Mouse (Mus musculus): ENCODE results near the gene Chchd10. TPM values are rescaled to one million over a fixed set of nuclear protein-coding genes. Genes with fewer than 3 reads are reported as not detected.

Gene Chchd10
- polyA plus RNA-seq, 1 experiment: 1,587 TPM

DNA sequence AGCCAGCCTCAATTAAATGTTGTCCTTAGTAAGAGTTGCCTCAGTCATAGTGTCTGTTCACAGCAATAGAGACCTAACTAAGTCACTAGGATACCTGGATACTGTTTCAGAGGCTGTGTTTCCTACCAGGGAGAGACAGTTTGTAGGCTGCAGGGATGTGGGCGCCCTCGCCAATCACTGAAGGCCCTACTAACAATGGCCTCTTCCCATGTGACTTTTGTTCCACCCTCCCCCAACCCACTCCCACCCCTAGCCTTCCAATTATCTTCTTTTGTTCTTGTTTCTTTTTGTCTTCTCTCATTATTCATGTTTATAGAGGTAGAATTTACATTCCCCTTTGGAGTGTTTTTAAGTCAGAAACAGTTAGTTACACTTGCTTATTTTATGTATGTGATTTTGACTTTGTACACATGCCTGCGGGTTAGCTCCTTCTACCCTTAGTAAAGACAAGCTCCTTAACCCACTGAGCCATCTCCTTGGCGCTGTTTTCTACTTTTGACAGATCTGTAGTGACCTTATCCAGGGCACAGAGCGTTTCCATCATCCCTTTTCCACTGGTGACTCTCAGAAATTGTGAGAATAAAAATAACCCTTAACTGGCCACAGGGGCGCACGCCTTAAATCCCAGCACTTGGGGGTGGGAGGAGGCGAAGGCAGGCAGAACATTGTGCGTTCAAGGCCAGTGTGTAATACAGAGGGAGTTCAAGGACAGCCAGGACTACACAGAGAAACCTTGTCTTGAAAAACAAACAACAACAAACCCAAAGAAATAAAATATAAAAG lies 8.3 kb downstream of the Chchd10 start:
- H3K36me3 ChIP-seq (ENCODE audit: control insufficient read depth, insufficient read depth, low read length): no peaks in the 10 kb centered on the region
- WGBS: 82% methylated on average over 9 of the region's 9 CpGs
- TF ChIP-seq POLR2A (IDR thresholded peaks at IDR 0.05; ENCODE audit: low read depth, low read length) (no peak), CTCF (conservative IDR thresholded peaks at IDR 0.05; ENCODE audit: insufficient read depth, insufficient read length, low read depth, low read length) (no peak)
- H3K27ac ChIP-seq (ENCODE audit: insufficient read depth, low read depth, low read length): no peak overlapping the region
- no peak overlapping the region for H3K4me3 ChIP-seq (ENCODE audit: insufficient read depth, low read depth, low read length)
- H3K4me1 ChIP-seq (ENCODE audit: control insufficient read depth, insufficient read depth, low read length): no peaks in the 10 kb centered on the region; the same call in 1 of the 2 replicates
- no peak for DNase-seq
- no peaks in the 10 kb centered on the region for H3K27me3 ChIP-seq (replicated peaks; ENCODE audit: control insufficient read depth, insufficient read depth, low read length)

DNA sequence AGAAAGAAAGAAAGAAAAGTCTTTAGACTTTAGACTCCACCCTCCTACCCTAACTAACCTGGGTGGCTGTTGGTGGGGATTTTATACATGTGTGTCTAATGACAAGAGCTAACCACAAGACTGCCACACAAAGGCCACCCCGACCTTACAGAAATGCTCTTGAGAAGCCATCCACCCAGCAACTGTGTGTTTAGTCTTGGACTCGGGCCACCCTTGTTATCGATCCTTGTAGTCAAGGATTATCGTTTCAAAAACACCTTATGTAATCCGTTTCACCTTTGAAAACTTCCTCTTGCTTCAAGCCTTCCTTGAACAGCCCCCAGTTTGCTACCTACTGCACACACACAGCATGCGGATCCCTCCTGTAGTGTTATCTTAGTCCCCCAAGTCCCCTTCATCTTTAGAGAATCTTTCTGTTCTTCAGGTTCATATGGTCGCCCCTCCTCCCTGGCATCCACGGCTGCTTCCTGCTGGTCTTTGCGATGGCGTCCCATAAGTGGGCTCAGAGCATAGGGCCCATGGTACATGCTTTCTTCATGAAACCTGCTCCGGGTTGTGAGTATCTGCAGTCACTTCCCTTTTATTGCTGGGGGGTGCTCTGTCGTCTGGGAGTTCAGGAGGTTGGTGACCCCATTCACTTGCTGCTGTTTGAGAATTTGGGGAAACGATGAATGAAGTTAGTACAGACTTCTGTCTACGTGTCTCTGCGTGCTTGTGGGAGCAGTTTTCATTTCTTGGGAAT lies 10.0 kb downstream of the Chchd10 start, which contains the start of gene Vpreb3:
Gene Vpreb3, plus strand, starts transcription at position 322 of the 742 bp plus-strand sequence.
- Histone ChIP-seq H3K27ac (ENCODE audit: insufficient read depth, low read depth, low read length) (peak within 1 kb of the TSS; percentile 75), H3K27me3 (replicated peaks; ENCODE audit: control insufficient read depth, insufficient read depth, low read length) (no peaks in the 10 kb centered on the region), H3K4me1 (ENCODE audit: control insufficient read depth, insufficient read depth, low read length) (no peaks in the 10 kb centered on the region), H3K36me3 (ENCODE audit: control insufficient read depth, insufficient read depth, low read length) (no peaks in the 10 kb centered on the region), H3K4me3 (ENCODE audit: insufficient read depth, low read depth, low read length) (no peak within 1 kb of the TSS)
- no peak for DNase-seq
- 83% methylated on average over 15 of the region's 15 CpGs for WGBS
- no peak for TF ChIP-seq CTCF (conservative IDR thresholded peaks at IDR 0.05; ENCODE audit: insufficient read depth, insufficient read length, low read depth, low read length)
- TF ChIP-seq POLR2A (IDR thresholded peaks at IDR 0.05; ENCODE audit: low read depth, low read length): no peak

DNA sequence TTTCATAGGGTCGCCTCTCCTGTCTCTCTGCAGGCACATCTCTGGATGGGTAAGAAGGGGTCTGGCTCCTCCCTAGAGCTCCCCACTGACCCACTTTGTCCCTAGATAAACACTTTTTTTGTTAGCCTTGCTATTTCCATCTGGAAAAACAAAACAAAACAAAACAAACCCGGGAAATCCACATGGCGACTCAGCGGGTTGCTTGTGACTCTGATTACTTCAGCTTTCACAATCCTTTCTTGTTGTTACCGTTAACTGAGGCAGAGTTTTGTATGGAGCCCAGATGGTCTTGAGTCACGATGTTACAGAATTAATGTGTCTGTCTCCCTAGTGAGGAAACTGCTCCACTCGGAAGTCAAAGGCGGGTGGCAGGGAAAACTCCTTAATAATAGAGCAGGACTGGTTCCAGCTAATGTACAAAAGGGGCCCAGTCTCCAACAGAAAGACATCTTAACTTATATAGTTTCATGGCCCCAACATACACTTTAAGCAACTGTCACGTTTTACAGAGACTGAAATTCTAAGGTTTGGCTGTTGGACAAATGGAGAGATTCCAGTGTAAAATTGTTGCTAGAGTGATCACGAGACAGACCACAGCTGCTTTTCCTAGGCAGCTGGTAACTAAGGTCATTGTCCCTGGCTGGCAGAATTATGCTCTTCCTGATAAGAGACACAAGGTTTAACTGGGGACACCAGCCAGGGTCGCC lies 11.3 kb downstream of the Chchd10 start:
- TF ChIP-seq POLR2A (IDR thresholded peaks at IDR 0.05; ENCODE audit: low read depth, low read length): no peak
- no peak for TF ChIP-seq CTCF (conservative IDR thresholded peaks at IDR 0.05; ENCODE audit: insufficient read depth, insufficient read length, low read depth, low read length)
- Histone ChIP-seq H3K4me1 (ENCODE audit: control insufficient read depth, insufficient read depth, low read length) (no peaks in the 10 kb centered on the region), H3K4me3 (ENCODE audit: insufficient read depth, low read depth, low read length) (no peak overlapping the region), H3K27ac (ENCODE audit: insufficient read depth, low read depth, low read length) (peak overlapping the region; percentile 75), H3K27me3 (replicated peaks; ENCODE audit: control insufficient read depth, insufficient read depth, low read length) (no peaks in the 10 kb centered on the region), H3K36me3 (ENCODE audit: control insufficient read depth, insufficient read depth, low read length) (no peaks in the 10 kb centered on the region)
- DNase-seq: peak; percentile 68
- 48% methylated on average over 11 of the region's 11 CpGs for WGBS

DNA sequence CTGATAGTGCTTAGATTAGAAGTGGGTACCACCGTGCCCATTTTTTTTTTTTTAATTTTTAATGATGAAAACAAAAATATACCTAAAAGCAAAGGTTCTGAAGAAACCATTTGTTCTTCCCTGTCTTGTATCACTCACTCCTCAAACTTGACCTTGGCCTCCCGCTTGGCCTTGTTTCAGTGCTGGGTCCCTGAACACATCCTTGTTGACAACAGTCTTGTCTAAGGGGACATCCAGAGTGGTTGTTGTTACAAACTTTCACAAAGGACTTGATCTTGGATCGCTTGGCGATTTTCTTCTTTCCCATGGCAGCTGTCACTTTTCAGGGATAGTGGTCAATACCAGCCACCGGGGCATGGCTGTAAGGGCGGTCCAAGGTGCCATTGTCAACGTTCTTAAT lies 12.3 kb downstream of the Chchd10 start:
- Histone ChIP-seq H3K27ac (ENCODE audit: insufficient read depth, low read depth, low read length) (no peak overlapping the region), H3K4me1 (ENCODE audit: control insufficient read depth, insufficient read depth, low read length) (no peaks in the 10 kb centered on the region), H3K4me3 (ENCODE audit: insufficient read depth, low read depth, low read length) (no peak overlapping the region), H3K27me3 (replicated peaks; ENCODE audit: control insufficient read depth, insufficient read depth, low read length) (no peaks in the 10 kb centered on the region), H3K36me3 (ENCODE audit: control insufficient read depth, insufficient read depth, low read length) (no peaks in the 10 kb centered on the region)
- TF ChIP-seq CTCF (conservative IDR thresholded peaks at IDR 0.05; ENCODE audit: insufficient read depth, insufficient read length, low read depth, low read length) (no peak), POLR2A (IDR thresholded peaks at IDR 0.05; ENCODE audit: low read depth, low read length) (no peak)
- WGBS: 93% methylated on average over 7 of the region's 7 CpGs
- no peak for DNase-seq

DNA sequence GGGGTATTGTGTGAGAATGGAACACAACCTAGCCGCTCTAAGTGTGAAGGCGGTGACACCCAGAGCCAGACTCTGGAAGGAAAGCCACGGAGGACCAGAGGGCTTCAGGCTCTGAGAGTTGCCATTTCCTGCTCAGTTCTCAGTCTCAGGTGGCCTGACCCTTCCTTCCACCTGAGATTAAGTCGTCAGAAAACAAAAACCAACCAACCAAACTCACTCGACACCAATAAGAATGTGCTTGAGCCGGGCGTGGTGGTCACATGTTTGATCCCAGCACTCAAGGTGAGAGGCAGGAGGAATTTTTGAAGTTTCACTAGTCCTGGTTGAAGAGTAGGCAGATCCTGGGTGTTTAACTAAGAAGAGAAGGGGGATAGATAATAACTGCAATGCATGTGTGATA lies 13.0 kb downstream of the Chchd10 start:
- WGBS: 78% methylated on average over 7 of the region's 7 CpGs
- no peak overlapping the region for H3K4me3 ChIP-seq (ENCODE audit: insufficient read depth, low read depth, low read length)
- DNase-seq: no peak

DNA sequence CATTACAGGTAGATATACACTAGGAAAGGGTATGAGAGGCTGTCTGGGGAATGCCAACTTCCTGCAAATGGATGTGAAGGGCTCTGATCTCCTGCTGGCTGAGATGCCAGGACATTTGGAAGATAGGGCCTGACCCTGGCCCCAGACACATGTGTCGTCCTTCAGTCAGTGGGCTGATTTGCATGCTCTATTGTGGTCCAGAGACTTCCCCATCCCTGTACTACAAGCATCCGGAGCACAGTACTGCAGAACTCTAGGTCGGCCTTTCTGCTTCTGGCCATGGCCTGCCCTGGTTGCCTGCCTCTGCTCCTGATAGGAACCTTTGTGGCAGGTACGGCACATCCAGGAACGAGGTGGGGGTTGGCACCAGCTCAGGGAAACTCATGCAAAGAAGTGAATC lies 15.1 kb downstream of the Chchd10 start:
- Histone ChIP-seq H3K27me3 (replicated peaks; ENCODE audit: control insufficient read depth, insufficient read depth, low read length) (no peaks in the 10 kb centered on the region), H3K36me3 (ENCODE audit: control insufficient read depth, insufficient read depth, low read length) (no peaks in the 10 kb centered on the region), H3K4me3 (ENCODE audit: insufficient read depth, low read depth, low read length) (no peak overlapping the region), H3K27ac (ENCODE audit: insufficient read depth, low read depth, low read length) (no peak overlapping the region), H3K4me1 (ENCODE audit: control insufficient read depth, insufficient read depth, low read length) (0 out of 2 replicates have a peak, but pooled peaks cover 5% of the 10 kb centered on the region)
- 89% methylated on average over 5 of the region's 5 CpGs for WGBS
- no peak for DNase-seq
- TF ChIP-seq CTCF (conservative IDR thresholded peaks at IDR 0.05; ENCODE audit: insufficient read depth, insufficient read length, low read depth, low read length): no peak

More for the DNA sequence above, 13.0 kb downstream of the Chchd10 start:
- no peaks in the 10 kb centered on the region for H3K36me3 ChIP-seq (ENCODE audit: control insufficient read depth, insufficient read depth, low read length)
- no peak overlapping the region for H3K27ac ChIP-seq (ENCODE audit: insufficient read depth, low read depth, low read length)
- no peaks in the 10 kb centered on the region for H3K4me1 ChIP-seq (ENCODE audit: control insufficient read depth, insufficient read depth, low read length)
- no peaks in the 10 kb centered on the region for H3K27me3 ChIP-seq (replicated peaks; ENCODE audit: control insufficient read depth, insufficient read depth, low read length)
- TF ChIP-seq CTCF (conservative IDR thresholded peaks at IDR 0.05; ENCODE audit: insufficient read depth, insufficient read length, low read depth, low read length): no peak
- no peak for TF ChIP-seq POLR2A (IDR thresholded peaks at IDR 0.05; ENCODE audit: low read depth, low read length)
